Mouse (Mus musculus) hindbrain, postnatal 0 days (tissue): ENCODE data around the gene Zfp280d. TPM values are rescaled to one million over a fixed set of nuclear protein-coding genes. Genes with fewer than 3 reads are reported as not detected.

Experiments
- ATAC-seq: fragments of 200-750 bp; cut with Nextera tagmentation; 2 replicates; pipeline ENCODE4 v1.8.0; 2017; ENCODE audit warnings: mild to moderate bottlenecking, moderate TSS enrichment, moderate library complexity
- DNase-seq: peaks from one replicate; pipeline ENCODE4 v3.0.0-alpha.2; 2015; ENCODE audit warnings: low spot score
- H3K27ac ChIP-seq: fragments of 300-500 bp; sonication (generic); 2 replicates; pipeline ENCODE4 v1.5.1; 2014; ENCODE audit warnings: mild to moderate bottlenecking
- H3K27me3 ChIP-seq: fragments of 300-500 bp; sonication (generic); 2 replicates; pipeline ENCODE4 v1.6.1; 2014; ENCODE audit warnings: low read length, mixed read lengths; ENCODE audit not compliant: insufficient read depth
- H3K36me3 ChIP-seq: fragments of 300-500 bp; sonication (generic); 2 replicates; pipeline ENCODE4 v1.6.1; 2014; ENCODE audit warnings: low read length, mixed read lengths; ENCODE audit not compliant: insufficient read depth
- H3K4me1 ChIP-seq: fragments of 300-500 bp; sonication (generic); 2 replicates; pipeline ENCODE4 v1.6.1; 2014; ENCODE audit warnings: antibody characterized with exemption, low read length, mixed read lengths; ENCODE audit not compliant: insufficient read depth
- H3K4me2 ChIP-seq: fragments of 300-500 bp; sonication (generic); 2 replicates; pipeline ENCODE4 v1.6.1; 2014; ENCODE audit warnings: low read depth, mild to moderate bottlenecking, low read length, moderate library complexity, mixed read lengths
- H3K4me3 ChIP-seq: fragments of 300-500 bp; sonication (generic); 2 replicates; pipeline ENCODE4 v1.5.1; 2014; ENCODE audit warnings: low read length
- H3K9ac ChIP-seq: fragments of 300-500 bp; sonication (generic); replicated peaks from 2 replicates; pipeline ENCODE4 v1.6.1; 2014; ENCODE audit warnings: mild to moderate bottlenecking, low read length, moderate library complexity, mixed read lengths
- H3K9me3 ChIP-seq: fragments of 300-500 bp; sonication (generic); 2 replicates; pipeline ENCODE4 v1.6.1; 2016; ENCODE audit warnings: low read length, mixed read lengths
- CTCF ChIP-seq: IDR thresholded peaks from 2 replicates; pipeline ENCODE4 v1.5.1; 2016; ENCODE audit warnings: antibody characterized with exemption, control low read depth, low read depth
- WGBS: fragments of 180-500 bp; shearing (Covaris S2); extraction: QIAGEN DNeasy Blood & Tissue Kit; methylation state at CpG from one replicate; pipeline ENCODE4 v1.1.7; 2014; 5-methylcytosine and 5-hydroxymethylcytosine counted together
- polyA plus RNA-seq: library from polyadenylated mRNA; unstranded; fragments of >200 nt; fragmentation: Nextera tagmentation; extraction: Ambion mirVana; gene quantifications from 2 replicates; pipeline ENCODE4 v1.2.1, GENCODE M21; 2015
- total RNA-seq: library from RNA; depleted of rRNA; stranded (reverse); fragments of >200 nt; gene quantifications from 2 replicates; pipeline ENCODE4 v1.2.3, GENCODE M21; 2014

Zfp280d gene
- total and polyA plus RNA-seq, 2 experiments from 2014 or later: 28.8 to 45.6 TPM

- no peak for TF ChIP-seq CTCF
- no peaks in the 10 kb centered on the region for H3K27me3 ChIP-seq
- WGBS: 90% methylated on average over 2 of the region's 2 CpGs
- H3K36me3 ChIP-seq: no peaks in the 10 kb centered on the region
- no peak for ATAC-seq
- no peak overlapping the region for H3K4me3 ChIP-seq
- H3K4me2 ChIP-seq: no peak overlapping the region
- H3K9me3 ChIP-seq: no peaks in the 10 kb centered on the region
- no peak overlapping the region for H3K9ac ChIP-seq
- no peak overlapping the region for H3K27ac ChIP-seq
- DNase-seq: no peak
- H3K4me1 ChIP-seq: no peaks in the 10 kb centered on the region
Observed at GRCm38 (mm10) chr9:72287696-72288095, 13.0 kb downstream of the Zfp280d start.

DNA sequence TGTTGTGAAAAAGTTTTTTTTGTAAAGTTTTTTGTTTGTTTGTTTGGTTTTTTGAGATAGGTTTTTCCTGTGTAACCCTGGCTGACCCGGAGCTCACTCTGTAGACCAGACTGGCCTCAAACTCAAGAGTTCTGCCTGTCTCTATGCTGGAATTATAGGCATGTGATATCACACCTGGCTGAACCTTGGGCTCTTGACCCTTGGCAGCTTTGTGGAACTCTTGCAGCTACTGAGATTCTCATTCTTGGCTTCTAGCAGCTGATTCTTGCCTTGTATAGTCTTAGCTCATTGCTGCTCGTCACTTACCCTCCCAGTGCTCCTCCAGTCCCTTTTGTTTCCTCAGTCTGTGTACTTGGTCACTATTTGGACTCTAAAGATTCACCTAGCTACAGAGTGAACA, 13.6 kb downstream of the Zfp280d start:
- Histone ChIP-seq H3K4me2 (no peak overlapping the region), H3K4me1 (no peaks in the 10 kb centered on the region), H3K27me3 (no peaks in the 10 kb centered on the region), H3K9me3 (no peaks in the 10 kb centered on the region), H3K27ac (no peak overlapping the region), H3K4me3 (no peak overlapping the region), H3K9ac (no peak overlapping the region), H3K36me3 (no peaks in the 10 kb centered on the region)
- no peak for ATAC-seq
- no peak for DNase-seq
- 71% methylated on average over 2 of the region's 2 CpGs for WGBS
- TF ChIP-seq CTCF: no peak

DNA sequence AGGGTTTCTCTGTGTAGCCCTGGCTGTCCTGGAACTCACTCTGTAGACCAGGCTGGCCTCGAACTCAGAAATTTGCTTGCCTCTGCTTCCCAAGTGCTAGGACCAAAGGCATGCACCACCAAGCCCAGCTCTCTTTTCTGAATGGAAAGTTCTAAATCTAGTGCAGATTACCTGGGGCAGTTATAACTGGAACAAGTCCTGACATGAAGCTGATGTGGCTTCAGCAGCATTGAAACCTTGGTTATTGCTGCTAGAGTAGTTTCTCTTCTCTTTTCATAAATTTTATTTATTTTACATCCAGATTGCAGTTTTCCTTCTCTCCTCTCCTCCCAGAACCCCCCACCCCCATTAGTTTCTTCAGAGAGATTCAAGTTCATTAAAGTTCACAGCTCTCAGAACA, 14.4 kb downstream of the Zfp280d start:
- DNase-seq (no peak), ATAC-seq (no peak)
- H3K27ac ChIP-seq: no peak overlapping the region
- no peaks in the 10 kb centered on the region for H3K9me3 ChIP-seq
- H3K27me3 ChIP-seq: no peaks in the 10 kb centered on the region
- no peak for TF ChIP-seq CTCF
- H3K9ac ChIP-seq: no peak overlapping the region
- no peaks in the 10 kb centered on the region for H3K36me3 ChIP-seq
- no peak overlapping the region for H3K4me3 ChIP-seq
- no peaks in the 10 kb centered on the region for H3K4me1 ChIP-seq
- 94% methylated on average over 1 of the region's 1 CpGs for WGBS
- H3K4me2 ChIP-seq: no peak overlapping the region

DNA sequence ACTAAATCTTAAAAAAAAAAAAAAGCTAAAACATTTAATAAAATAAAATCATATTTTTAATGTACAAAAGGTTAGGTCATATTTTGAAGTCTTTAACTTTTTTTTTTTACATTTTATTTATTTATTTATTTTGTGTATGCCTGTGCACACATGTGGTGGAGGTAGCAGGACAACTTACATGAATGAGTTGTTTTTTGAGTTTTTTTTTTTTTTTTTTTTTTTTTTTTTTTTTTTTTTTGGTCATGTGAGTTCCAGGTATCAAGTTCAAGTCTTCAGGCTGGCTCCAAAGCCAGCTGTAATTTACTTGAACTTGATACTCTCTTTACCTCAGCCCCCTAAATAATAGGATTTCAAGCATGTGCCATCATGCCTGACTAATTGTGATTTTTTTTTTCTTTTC, 19.4 kb downstream of the Zfp280d start:
- Histone ChIP-seq H3K27ac (no peak overlapping the region), H3K27me3 (no peaks in the 10 kb centered on the region), H3K36me3 (no peaks in the 10 kb centered on the region), H3K4me1 (no peaks in the 10 kb centered on the region), H3K9me3 (no peaks in the 10 kb centered on the region), H3K9ac (no peak overlapping the region), H3K4me2 (no peak overlapping the region), H3K4me3 (no peak overlapping the region)
- no peak for TF ChIP-seq CTCF
- ATAC-seq: no peak
- no peak for DNase-seq

DNA sequence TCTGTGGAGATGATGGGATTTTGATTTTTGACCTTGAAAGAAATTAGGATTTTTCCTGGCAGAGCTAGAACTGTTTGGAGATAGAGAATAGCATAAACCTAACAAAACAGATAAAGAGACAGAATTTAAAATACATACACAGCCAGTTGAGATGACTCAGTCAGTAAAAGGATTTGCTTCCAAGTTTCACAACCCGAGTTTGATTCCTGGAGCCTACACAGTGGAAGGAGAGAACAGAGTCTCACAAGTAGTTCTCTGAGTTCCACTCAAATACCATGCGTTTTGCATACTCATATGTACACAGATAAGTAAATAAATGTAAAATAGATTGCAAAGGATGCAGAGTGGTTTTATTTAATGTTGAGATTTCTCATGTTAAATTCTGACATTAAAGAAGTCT, 35.1 kb downstream of the Zfp280d start:
- TF ChIP-seq CTCF: no peak
- DNase-seq (no peak), ATAC-seq (no peak)
- H3K27ac ChIP-seq: no peak overlapping the region
- H3K4me2 ChIP-seq: no peak overlapping the region
- WGBS: 86% methylated on average over 2 of the region's 2 CpGs
- no peaks in the 10 kb centered on the region for H3K27me3 ChIP-seq
- H3K36me3 ChIP-seq: peaks cover 5% of the 10 kb centered on the region; the same call in 1 of the 2 replicates
- H3K4me3 ChIP-seq: no peak overlapping the region
- no peak overlapping the region for H3K9ac ChIP-seq
- H3K9me3 ChIP-seq: no peaks in the 10 kb centered on the region
- no peaks in the 10 kb centered on the region for H3K4me1 ChIP-seq

DNA sequence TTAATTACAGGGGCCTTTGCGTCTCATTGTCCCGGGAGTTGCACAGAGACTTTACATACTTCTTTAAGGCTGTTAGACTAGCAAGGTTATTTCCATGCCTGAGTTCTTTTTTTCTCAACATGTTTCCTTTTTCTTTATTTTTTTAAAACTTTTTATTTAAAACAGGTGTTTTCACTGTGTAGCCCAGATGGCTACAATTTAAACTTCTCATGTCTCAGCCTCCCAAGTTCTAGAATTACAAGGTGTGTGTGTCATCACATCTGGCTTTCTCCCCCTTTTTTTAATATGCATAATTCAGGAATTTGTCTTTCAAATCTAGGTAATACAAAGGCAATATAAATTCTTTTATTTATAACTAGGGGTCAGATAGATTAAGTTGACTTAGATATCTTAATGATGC, 58.6 kb downstream of the Zfp280d start:
- Histone ChIP-seq H3K4me1 (no peaks in the 10 kb centered on the region), H3K27me3 (no peaks in the 10 kb centered on the region), H3K9ac (no peak overlapping the region), H3K27ac (no peak overlapping the region), H3K4me2 (no peak overlapping the region), H3K4me3 (no peak overlapping the region), H3K9me3 (no peaks in the 10 kb centered on the region), H3K36me3 (no peaks in the 10 kb centered on the region)
- no peak for ATAC-seq
- TF ChIP-seq CTCF: no peak
- no peak for DNase-seq
- WGBS: 91% methylated on average over 2 of the region's 2 CpGs

GRCm38 (mm10) chr9:72336069-72336468, 61.4 kb downstream of the Zfp280d start:
- Histone ChIP-seq H3K4me1 (no peaks in the 10 kb centered on the region), H3K4me2 (no peak overlapping the region), H3K4me3 (no peak overlapping the region), H3K9ac (no peak overlapping the region), H3K36me3 (peaks cover 6% of the 10 kb centered on the region; the same call in 1 of the 2 replicates), H3K27ac (no peak overlapping the region), H3K27me3 (no peaks in the 10 kb centered on the region), H3K9me3 (no peaks in the 10 kb centered on the region)
- ATAC-seq: no peak
- WGBS: 90% methylated on average over 2 of the region's 2 CpGs
- DNase-seq: no peak
- no peak for TF ChIP-seq CTCF
